Mouse (Mus musculus): ENCODE results near the gene Smarcal1.

- no peak for TF ChIP-seq CTCF (IDR thresholded peaks at IDR 0.05; ENCODE audit: low read depth)
- no peak for TF ChIP-seq EP300 (IDR thresholded peaks at IDR 0.05; ENCODE audit: low read depth)
Observed at GRCm38 (mm10) chr1:72582947-72583731, at the start of gene Smarcal1.
